Mouse (Mus musculus): ENCODE measurements at regions not wholly inside any gene's neighbourhood (a gene's known extent, or its start where the extent isn't known, plus 50 kb on each side); places are given as distances from the start of the nearest gene placed in this dataset.
"Not testable (repeated sequence)": the region's sequence is repeated elsewhere in the genome, so short reads cannot be mapped to it uniquely, and the experiment has no call there.

GRCm38 (mm10) chr1:51600425-51600824 is 122.2 kb upstream of the Nabp1 start:
- DNase-seq (ENCODE audit: low spot score in 2 of 2) = peak in 1 of 2 experiments; percentile 40

DNA sequence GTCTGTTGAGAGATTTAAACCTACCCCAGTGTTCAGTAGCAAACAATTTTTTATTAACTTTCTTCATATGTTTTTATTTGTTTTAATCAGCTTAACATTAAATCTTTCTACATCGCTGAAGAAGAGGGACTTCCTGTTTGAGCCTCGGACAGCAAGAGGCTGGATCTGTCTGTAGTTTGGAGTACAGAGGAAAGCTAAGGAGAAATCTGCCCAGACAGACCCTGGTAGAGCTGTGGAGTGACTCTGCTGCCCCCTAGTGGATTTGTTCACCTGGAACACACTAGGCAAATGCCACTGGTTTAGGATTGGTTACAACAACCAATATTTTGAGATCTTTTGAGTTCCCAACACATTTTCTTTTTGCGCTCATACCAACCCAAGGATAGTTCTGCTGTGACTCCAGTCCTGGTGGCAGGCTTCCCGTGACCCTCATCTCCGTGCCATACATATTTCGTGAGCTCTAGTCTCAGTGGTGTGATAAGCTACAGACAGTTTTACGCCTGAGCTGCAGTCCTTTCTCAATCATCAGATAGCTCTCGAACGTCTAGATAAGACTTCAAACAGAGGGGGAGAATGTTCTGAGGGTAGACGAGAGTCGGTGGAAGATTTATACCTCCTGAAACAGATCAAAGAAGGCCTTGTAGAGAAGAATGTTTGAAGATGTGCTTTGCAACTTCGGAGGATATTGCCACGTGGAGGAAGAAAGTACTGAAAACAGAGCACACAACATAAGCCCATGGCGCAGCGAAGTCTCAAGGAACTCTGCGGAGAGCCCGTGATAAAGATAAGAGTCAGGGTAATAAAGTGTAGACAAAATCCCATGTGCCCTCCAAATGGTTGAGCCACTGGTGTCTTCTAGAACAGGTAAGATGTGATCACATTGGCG is 119.0 kb upstream of the Nabp1 start:
- peak; percentile 80 to 93 for DNase-seq (ENCODE audit: low spot score in 2 of 2)

DNA sequence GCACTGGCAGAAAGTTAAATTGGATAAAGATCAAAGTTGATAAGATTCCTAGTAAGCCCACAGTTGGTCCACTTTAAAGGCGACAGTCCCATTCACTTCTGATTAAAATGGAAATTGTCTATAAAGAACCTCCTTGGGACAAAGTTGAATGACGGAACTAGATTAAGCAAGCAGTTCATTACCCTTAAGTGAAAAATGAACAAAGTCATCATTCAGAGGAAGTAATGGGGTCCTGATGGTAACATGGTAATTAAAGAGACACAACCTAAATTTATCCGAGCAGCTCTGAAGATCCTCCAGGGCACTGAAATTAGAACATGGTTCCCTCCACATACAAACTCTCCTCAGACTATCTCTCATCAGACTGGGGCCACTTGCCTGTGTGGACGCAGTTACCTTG is 116.4 kb upstream of the Nabp1 start:
- no peak for DNase-seq (ENCODE audit: low spot score in 2 of 2)

- DNase-seq (ENCODE audit: low spot score in 2 of 2) = no peak
Observed at GRCm38 (mm10) chr1:51593621-51594441, 115.6 kb upstream of the Nabp1 start.

- DNase-seq (ENCODE audit: low spot score in 2 of 2) = no peak
Observed at GRCm38 (mm10) chr1:51591886-51592285, 113.7 kb upstream of the Nabp1 start.

DNA sequence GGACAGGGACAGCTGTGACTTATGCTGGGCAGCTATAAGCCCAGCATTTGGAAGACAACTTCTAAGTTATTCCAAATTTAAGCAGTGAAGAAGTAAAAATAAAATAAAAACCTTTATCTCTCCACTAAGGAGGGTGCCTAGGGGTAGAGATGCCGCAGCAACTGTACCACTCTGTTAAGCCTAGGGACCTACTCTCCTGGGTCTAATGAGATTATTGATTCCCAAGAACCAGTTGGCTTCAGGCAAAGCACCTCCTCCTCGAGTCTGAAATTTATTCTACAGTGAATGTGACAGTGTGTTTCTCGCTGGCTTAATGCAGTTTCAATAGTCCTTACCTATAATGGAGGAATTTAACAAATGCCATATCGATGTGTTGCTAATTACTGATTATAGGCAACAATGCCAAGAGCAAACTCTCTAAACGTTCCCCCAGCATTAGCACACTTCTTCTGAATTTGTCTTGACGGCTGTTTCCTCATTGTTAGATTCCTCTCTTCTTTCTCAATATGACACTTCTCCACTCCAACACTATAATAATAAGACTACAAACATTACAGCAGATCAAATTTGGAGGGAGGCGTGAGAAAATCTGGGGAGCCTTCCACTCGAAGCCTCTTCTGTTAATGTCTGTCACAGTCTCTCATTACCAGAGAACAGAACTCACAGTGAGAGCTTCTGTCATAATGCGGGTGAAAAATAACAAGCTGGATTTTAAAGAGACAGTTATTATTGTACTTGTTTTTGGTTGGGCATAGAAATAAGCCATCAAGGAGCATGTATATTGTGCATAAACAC is 112.6 kb upstream of the Nabp1 start:
- DNase-seq (ENCODE audit: low spot score in 2 of 2) = no peak

DNA sequence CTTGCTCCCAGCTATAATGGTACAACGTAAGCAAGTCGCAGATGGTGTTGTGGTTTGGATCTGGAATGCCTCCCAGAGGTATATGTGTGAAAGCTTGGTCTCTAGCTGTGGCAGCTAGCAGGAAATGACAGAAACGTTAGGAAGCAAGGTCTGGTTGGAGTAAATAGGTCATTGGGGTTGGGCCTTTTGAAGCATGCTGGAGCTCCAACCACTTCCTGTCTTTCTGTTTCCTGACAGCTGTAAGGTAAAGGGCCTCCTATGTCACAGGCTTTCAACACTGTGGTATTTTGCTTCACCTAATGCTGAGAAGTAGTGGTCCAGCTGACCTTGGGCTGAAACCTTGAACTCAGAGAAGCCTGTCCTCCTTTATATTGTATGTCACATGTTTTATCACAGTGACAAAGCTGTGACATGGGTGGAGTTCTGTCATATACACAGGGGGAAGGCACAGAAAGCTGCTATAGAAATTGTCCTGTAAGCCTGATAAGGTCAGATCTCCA is 106.8 kb upstream of the Nabp1 start:
- peak in 1 of 2 experiments; percentile 44 for DNase-seq (ENCODE audit: low spot score in 2 of 2)

DNA sequence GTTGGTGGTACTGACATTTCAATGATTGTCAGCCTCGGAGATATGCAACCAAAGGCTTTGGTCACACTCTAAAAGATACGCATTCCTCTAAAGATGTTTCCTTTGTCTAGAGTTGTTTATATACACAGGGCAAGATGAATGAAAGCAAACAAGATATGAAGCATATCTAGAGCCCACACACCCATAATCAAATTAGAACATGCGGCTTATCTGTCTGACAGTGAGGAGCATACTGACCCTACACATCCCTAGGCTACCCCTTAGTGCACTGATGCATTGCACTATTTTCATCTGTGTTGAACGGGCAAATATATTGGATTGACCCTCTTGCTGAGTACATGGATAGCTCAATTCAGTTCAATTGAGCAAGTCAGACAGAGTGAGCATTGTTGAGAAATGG is 105.6 kb upstream of the Nabp1 start:
- DNase-seq (ENCODE audit: low spot score in 2 of 2) = no peak

DNA sequence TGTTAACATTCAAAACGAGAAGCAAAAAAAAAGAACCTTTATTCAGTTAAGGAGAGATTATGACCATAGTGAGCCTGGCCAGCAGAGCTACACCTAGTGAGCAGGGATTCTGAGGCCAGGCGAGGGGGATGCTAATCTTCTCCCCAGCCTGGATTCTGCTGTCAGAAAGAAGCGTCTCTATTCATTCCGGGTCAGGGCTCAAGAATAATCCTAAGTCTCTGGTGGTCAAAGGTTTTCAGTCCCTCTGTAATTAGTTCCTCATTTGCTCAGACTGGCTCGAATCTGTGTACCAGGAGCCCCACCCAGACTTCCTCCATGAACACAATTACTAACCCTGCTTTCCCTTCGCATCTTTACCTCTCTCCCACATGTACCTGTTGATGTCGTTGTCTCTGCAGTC is 101.8 kb upstream of the Nabp1 start:
- no peak for DNase-seq (ENCODE audit: low spot score in 2 of 2)

GRCm38 (mm10) chr1:51577701-51578100 is 99.5 kb upstream of the Nabp1 start:
- DNase-seq (ENCODE audit: low spot score in 2 of 2) = no peak

DNA sequence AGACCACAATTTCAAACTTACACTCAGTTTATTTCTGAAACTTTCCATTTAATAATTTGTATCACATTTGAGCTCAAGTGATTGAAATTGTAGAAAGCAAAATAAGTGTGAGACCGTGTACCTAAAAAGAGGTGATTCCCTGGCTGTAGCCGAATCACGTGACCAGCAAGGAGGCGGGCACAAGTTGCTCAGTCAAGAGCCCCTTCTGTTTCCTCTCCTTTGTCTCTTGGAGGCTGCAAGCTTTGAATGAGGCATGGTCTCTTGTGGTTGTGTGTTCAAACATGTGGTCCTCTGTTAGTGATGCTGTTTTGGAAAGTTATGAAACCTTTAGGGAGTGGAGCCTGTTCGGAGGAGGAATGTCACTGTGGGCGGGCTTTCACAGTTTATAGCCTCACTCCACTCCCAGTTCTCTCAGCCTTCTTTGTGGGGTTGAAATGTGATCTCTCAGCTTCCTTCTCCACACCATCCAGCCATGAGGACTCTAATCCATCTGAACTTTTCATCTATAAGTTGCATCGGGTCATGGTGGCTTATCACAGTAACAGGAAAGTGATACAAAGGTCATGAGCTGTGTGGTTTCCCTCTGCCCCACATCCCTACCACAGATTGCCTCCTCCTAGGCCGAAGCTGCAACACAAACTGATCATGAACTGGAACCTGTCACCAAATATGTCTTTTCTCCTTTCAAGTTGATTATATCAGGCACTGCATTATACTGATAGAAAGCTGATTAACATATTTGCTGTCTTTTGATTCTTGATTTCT is 94.3 kb upstream of the Nabp1 start:
- DNase-seq (ENCODE audit: low spot score in 2 of 2) = no peak

DNA sequence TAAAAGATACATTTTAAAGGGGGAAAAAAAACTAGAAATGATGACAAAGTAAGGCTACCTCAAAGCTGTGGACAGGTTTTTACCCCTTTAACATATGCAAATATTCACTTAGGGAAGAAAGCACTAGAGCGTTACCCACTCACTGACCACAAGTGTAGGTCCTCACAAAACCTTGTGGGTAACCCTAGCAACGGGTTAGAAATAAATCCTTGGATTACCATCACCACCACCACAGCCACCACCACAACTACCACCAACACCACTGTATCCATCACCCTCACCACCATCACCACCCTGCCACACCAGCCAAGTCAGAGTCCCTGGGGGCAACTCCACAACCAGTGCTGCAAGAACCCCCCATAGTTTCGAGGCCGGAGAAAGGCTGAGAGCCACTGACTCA is 91.4 kb upstream of the Nabp1 start:
- no peak for DNase-seq (ENCODE audit: low spot score in 2 of 2)

DNA sequence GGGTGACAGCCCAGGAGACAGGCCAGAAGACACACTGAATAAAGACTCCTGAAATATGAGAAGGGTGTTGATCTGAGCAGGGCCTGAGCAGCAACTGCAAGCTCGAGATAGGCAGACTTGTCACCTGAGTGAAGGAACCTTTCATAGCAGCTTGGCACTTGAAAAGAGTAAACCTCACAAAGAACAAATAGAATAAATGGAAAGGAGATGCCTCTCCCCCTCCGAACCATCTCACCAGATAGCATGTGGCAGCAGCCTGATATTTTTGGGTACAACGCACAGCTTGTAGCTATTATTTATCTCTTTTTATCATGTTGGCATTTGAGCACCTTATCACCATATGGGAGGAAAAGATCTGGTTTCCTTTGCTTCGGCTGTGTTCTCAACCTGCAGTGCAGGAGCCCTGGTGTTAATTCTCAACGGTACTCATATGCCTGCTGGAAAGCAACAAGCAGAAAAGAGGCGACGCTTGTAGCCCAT is 88.0 kb upstream of the Nabp1 start:
- peak in 1 of 2 experiments; percentile 14 for DNase-seq (ENCODE audit: low spot score in 2 of 2)

DNA sequence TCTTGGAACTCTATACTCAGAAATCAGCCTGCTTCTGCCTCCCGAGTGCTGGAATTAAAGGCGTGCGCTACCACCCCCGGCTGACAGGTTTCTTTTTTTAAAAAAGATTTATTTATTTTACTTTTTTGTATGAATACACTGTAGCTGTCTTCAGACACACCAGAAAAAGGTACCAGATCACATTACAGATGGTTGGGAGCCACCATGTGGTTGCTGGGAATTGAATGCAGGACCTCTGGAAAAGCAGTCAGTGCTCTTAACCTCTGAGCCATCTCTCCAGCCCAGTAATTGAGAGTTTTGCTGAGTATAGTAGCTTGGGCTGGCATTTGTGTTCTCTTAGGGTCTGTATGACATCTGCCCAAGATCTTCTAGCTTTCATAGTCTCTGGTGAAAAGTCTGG is 78.4 kb upstream of the Nabp1 start:
- DNase-seq (ENCODE audit: low spot score in 2 of 2) = not testable (repeated sequence)

DNA sequence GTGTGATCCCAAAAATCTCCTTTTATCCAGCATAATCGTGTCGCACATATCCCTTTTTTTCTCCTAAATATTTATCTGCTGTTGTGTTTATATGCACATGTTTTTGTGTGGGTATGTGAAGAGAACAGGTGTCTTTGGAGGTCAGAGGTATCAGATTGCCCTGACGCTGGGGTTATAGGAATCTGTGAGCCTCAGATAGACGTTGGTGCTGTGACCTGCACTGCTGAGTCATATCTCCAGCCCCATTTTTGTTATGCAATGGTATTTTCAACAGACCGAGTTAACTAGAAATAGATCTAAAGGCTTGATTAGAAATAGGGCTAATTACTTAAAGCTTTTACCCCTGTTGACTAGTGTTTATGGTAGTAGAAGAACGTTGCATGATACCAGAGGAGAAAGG is 75.5 kb upstream of the Nabp1 start:
- DNase-seq (ENCODE audit: low spot score in 2 of 2) = no peak

GRCm38 (mm10) chr1:51551624-51552023 is 73.4 kb upstream of the Nabp1 start:
- no peak for DNase-seq (ENCODE audit: low spot score in 2 of 2)

DNA sequence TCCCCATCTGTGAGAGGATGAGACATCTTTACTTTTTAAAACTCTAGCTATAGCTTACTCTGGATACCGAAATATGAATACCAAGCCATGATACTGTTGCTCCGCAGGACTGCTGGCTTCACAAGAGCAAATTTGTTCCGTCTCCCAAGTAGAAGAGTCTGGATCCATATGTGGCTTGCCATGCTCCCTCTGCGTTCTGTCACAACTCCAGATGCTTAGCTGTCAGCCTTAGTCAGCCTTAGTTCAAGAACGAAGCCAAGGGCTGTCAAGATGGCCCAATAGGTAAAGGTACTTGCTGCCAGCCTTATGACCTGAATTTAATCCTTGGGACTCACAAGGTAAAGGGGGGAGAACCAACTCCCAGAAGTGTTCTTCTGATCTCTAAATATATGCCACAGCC is 64.6 kb upstream of the Nabp1 start:
- no peak for DNase-seq (ENCODE audit: low spot score in 2 of 2)

DNA sequence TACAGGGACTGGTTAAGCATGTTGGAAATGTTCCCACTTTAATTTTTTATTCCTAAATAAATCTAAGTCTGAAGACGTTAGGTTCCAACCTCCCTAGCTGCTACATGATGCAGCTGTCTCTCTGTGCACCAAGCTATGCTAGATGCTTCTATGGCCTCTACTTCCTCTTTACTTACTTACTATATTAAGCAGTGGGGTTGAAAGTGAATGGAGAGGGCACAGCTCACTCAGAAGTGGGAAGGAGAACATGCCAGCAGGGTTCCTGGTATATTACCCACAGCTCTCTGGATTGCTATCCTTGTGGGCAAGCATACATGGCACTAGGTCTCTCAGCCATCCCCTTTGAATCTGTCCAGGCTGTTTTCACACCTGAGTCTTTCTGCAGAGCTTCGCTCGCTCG is 61.4 kb upstream of the Nabp1 start:
- DNase-seq (ENCODE audit: low spot score in 2 of 2) = no peak

DNA sequence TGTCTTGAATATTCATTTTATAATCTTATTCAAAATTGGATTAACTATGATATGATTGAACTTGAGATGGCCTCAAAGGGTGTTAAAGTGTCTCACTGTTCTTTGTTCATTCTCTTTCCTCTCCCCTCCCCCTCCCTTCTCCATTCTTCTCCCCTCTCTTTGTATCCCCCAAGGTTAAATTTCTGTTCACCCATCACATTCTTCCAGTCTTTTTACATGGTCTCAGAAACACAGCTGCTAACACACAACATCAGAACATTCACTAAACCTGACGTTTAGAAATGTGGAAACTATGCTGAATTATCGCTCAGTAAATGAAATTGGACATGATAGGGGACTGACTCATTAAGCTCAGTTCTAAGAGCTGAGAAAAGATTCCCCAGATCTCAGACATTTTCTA is 60.6 kb upstream of the Nabp1 start:
- DNase-seq (ENCODE audit: low spot score in 2 of 2) = no peak

GRCm38 (mm10) chr1:51537765-51538360 is 59.6 kb upstream of the Nabp1 start:
- no peak for DNase-seq (ENCODE audit: low spot score in 2 of 2)

DNA sequence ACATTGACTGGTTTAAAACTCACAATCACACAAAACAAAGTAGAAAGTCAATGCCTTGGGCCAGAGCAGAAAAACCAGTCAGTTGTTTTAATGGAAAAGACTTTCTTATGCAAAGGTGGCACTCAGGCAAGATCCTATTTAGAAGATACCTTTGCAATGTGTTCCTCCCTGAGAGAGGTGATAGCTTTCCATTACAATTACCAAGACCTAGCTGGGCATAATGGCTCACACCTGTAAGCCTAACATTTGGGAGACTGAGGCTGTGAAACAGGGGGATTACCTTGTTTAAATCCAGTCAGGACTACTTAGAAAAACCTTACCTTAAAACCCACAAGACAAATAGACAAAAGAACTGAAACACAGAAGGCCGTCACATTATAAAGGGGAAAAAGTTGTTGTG is 57.9 kb upstream of the Nabp1 start:
- no peak for DNase-seq (ENCODE audit: low spot score in 2 of 2)
